Mouse (Mus musculus): ENCODE results near the gene Wnt2b.

- TF ChIP-seq CTCF (IDR thresholded peaks at IDR 0.05) = no peak
- TF ChIP-seq EP300 (IDR thresholded peaks at IDR 0.05) = no peak
These were observed 55.7 kb downstream of the Wnt2b start for GRCm38 (mm10) chr3:104906007-104906406.

Data from lung, postnatal 0 days (tissue).